Mouse (Mus musculus) neural tube, embryonic 13.5 days (tissue): Measurements from ENCODE around the gene Sp6. TPM values are rescaled to one million over a fixed set of nuclear protein-coding genes. Genes with fewer than 3 reads are reported as not detected.

Experiments
- ATAC-seq: fragments of 200-750 bp; cut with Nextera tagmentation; 2 replicates; pipeline ENCODE4 v1.8.0; 2017; ENCODE audit warnings: low read depth, mild to moderate bottlenecking, moderate TSS enrichment, moderate library complexity
- H3K27ac ChIP-seq: fragments of 300-500 bp; sonication (generic); replicated peaks from 2 replicates; pipeline ENCODE4 v1.5.1; 2015; ENCODE audit warnings: moderate library complexity, mild to moderate bottlenecking, inconsistent platforms
- H3K27me3 ChIP-seq: fragments of 300-500 bp; sonication (generic); 2 replicates; pipeline ENCODE4 v1.6.1; 2015; ENCODE audit warnings: mild to moderate bottlenecking, inconsistent platforms
- H3K36me3 ChIP-seq: fragments of 300-500 bp; sonication (generic); 2 replicates; pipeline ENCODE4 v1.6.1; 2015; ENCODE audit warnings: mild to moderate bottlenecking, inconsistent platforms
- H3K4me1 ChIP-seq: fragments of 300-500 bp; sonication (generic); replicated peaks from 2 replicates; pipeline ENCODE4 v1.6.1; 2015; ENCODE audit warnings: inconsistent platforms
- H3K4me2 ChIP-seq: fragments of 300-500 bp; sonication (generic); 2 replicates; pipeline ENCODE4 v1.6.1; 2015; ENCODE audit warnings: inconsistent platforms, mild to moderate bottlenecking, moderate library complexity
- H3K4me3 ChIP-seq: fragments of 300-500 bp; sonication (generic); 2 replicates; pipeline ENCODE4 v1.5.1; 2015; ENCODE audit warnings: mild to moderate bottlenecking, inconsistent platforms
- H3K9ac ChIP-seq: fragments of 300-500 bp; sonication (generic); 2 replicates; pipeline ENCODE4 v1.6.1; 2015; ENCODE audit warnings: moderate library complexity, mild to moderate bottlenecking, inconsistent platforms
- H3K9me3 ChIP-seq: fragments of 300-500 bp; sonication (generic); 2 replicates; pipeline ENCODE4 v1.6.1; 2016; ENCODE audit warnings: inconsistent platforms
- WGBS: fragments of 180-500 bp; shearing (Covaris S2); methylation state at CpG from one replicate; pipeline ENCODE4 v1.1.7; 2015; 5-methylcytosine and 5-hydroxymethylcytosine counted together
- polyA plus RNA-seq: library from polyadenylated mRNA; unstranded; fragments of >200 nt; fragmentation: Nextera tagmentation; extraction: Ambion mirVana; gene quantifications from 2 replicates; pipeline ENCODE4 v1.2.1, GENCODE M21; 2015

Gene Sp6
- polyA plus RNA-seq, 1 experiment from 2014 or later, result 0.29 TPM

DNA sequence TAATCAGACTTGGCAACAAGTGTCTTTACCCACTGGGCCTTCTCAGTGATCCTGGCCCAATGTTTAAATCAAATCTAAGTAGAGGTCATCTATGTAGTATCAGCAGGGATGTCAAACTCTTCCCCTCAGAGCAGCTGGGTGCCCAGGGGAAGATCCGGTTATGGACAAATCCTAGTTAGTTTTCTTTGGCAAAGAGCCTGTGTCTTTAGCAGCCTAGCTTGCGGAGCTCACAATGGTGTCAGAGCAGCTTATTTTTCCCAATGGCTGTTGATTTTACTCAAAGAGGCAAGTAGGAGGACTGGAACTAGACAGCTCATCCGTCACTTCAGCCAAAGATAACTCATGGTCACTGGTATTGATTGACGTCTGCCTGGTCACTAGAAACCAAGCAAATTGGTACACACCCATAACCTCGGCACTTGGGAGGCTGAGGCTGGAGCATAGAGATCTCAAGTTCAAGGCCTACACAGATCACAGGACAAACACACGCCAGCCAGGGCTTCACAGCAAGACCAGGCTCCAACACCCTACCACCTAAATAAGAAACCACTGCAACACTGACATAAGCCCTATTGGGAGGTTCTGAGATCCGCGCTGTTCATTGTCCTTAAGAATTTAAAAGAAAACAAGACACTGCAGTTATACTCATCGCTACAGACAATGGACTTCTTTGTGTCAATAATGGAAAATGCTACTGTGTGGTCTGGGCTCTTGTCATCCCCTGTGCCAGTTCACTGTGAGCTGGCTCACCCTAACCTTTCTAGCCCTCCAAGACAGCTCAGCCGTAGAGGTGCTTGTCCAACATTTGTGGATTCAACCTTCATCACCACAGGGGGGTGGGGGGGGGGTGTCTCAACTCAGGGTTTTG lies 37.4 kb upstream of the Sp6 start:
- WGBS, result 70% methylated on average over 10 of the region's 10 CpGs
- H3K4me2 ChIP-seq, result peak overlapping the region; percentile 84
- no peaks in the 10 kb centered on the region for H3K9me3 ChIP-seq
- no peaks in the 10 kb centered on the region for H3K27me3 ChIP-seq
- H3K27ac ChIP-seq, result peak overlapping the region; percentile 98
- no peaks in the 10 kb centered on the region for H3K36me3 ChIP-seq
- H3K4me1 ChIP-seq, result peaks cover 52% of the 10 kb centered on the region
- no peak for ATAC-seq
- H3K9ac ChIP-seq, result peak overlapping the region; percentile 94
- peak overlapping the region; percentile 85 for H3K4me3 ChIP-seq

DNA sequence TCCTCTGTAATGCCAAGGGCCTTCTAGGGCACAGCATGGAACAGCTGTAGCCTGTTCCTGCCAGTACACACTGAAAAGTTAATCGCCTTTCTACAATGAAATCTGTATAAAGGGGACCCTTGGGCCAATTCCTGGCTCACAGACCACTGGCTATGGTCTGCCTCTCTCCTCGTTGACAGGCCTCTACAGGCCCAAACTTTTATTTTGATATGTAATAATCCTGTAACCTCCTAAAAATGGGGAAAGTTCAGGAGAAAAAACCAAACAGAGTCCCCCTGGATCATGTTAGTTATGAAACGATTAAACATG lies 36.9 kb upstream of the Sp6 start:
- Histone ChIP-seq H3K4me1 (peaks cover 52% of the 10 kb centered on the region), H3K36me3 (no peaks in the 10 kb centered on the region), H3K9ac (peak overlapping the region; percentile 94), H3K27ac (peak overlapping the region; percentile 98), H3K4me2 (peak overlapping the region; percentile 84), H3K27me3 (no peaks in the 10 kb centered on the region), H3K9me3 (no peaks in the 10 kb centered on the region), H3K4me3 (peak overlapping the region; percentile 85)
- WGBS, result 40% methylated on average over 3 of the region's 3 CpGs
- ATAC-seq, result no peak

DNA sequence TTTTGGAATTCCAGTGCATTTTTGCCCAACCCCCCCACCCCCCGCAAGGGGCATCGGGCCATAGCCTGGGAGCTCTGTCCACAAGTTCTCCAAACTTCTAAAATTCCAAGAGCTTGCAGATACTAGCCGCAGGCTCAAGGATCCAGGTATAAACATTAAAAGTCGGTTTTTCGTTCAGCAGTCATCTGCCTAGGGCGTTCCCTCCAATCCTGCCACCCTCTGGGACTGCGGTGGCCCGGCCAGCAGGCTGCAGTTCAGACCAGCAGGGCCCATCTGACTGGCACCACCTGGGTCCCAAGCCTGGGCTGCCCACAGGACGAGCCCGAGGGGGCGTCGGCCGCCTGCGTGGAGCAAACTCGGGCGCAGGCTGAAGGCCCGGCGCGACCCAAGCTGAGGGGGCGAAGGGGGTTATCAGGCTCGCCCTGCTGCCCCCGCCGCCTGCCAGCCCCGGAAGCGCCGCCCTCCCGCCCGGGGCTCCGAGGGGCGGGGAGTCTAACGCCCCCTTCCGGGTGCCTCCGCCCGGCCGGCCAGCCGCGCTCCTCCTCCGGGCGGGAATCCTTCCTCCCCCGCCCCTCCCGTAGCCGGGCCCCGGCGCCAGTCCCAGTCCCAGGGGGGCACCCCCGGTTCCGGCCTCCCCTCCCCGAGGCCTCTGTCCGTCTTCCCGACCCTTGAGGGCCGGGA lies 36.1 kb upstream of the Sp6 start:
- whole genome bisulfite sequencing, result under 1% methylated on average over 50 of the region's 50 CpGs
- Histone ChIP-seq H3K27me3 (no peaks in the 10 kb centered on the region), H3K9ac (peak overlapping the region; percentile 94), H3K27ac (peak overlapping the region; percentile 98), H3K36me3 (no peaks in the 10 kb centered on the region), H3K4me3 (peak overlapping the region; percentile 85), H3K9me3 (no peaks in the 10 kb centered on the region), H3K4me1 (peaks cover 48% of the 10 kb centered on the region), H3K4me2 (peak overlapping the region; percentile 84)
- peak; percentile 76 for ATAC-seq

DNA sequence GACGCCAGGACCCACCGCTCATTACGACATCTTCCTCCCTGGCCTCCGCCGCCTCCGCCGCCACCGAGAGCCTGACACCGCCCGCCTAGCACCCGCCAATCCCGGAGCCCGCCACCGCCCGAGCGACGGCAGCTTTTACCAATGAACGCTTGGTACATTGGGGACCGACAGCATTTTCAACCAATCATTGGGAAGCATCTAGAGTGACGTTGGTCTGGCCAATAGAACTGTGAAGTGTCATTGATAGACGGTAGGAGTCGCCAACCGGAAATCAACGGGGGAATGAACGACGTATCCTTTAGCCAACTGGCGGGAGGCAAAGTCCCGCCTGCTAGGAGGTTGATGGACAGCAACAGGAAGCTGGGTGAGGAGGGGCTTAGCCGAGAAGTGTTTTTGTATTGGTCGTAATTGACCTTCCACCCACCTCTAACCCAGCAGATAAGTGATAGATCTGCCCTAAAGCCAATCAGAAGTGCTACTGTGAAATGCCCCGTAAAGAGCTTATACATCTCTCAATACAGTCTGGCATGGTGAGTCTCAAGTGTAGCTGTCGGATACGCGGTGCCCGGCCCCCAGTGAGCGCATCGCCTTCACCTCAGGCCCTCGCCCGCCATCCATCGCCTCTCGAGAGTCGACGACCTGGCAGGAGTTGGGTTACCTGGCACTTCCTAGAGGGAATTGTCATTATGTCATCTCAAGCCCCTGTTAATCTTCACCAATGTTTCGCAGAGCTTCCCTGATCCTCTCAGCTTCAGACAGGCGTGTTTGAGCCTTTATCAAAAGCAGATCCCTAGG lies 35.4 kb upstream of the Sp6 start:
- under 1% methylated on average over 45 of the region's 45 CpGs for WGBS
- Histone ChIP-seq H3K4me1 (peaks cover 45% of the 10 kb centered on the region), H3K4me2 (peak overlapping the region; percentile 87), H3K4me3 (peak overlapping the region; percentile 85), H3K9ac (peak overlapping the region; percentile 94), H3K36me3 (no peaks in the 10 kb centered on the region), H3K9me3 (no peaks in the 10 kb centered on the region), H3K27ac (peak overlapping the region; percentile 98), H3K27me3 (no peaks in the 10 kb centered on the region)
- peak; percentile 98 for ATAC-seq

DNA sequence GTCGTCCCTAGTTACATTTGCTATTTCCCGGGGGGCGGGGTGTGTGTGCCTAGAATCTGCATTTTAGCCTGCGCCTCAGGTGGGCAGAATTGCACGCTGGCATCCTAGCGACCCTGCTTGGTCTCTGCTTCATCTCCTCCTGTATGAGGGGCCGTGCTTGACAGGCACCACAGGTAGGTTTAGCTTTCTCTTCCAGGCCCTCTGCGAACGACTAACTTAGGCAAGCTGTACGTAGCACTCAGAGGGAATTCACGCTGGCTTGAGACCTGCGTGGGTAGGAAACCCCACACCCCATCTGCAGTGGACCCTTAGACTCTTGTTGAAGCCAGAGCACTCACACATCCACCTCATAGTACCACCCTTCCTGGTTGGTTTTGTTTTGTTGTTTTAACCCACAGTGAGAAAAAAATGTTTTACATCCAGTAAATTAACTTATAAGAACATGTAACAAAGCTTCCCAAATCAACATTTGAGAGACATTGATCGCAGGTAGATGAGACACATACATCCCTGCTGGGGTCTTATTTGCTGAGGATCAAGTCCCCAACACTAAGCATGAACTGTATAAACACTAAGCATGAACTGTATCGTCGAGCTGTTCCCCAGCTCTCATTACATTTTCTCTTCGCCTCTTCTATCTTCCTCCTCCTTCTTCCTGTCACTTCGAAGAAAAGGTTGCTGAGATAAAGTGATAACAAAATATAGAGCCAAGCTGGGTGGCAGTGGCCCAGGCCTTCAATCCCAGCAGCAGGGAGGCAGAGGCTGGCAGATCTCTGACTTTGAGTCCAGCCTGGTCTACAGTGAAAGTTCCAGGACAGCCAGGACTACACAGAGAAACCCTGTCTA lies 34.6 kb upstream of the Sp6 start:
- no peak for ATAC-seq
- peak overlapping the region; percentile 87 for H3K4me2 ChIP-seq
- no peaks in the 10 kb centered on the region for H3K36me3 ChIP-seq
- peak overlapping the region; percentile 83 for H3K9ac ChIP-seq
- H3K4me3 ChIP-seq, result peak overlapping the region; percentile 58
- 33% methylated on average over 17 of the region's 17 CpGs for WGBS
- no peaks in the 10 kb centered on the region for H3K9me3 ChIP-seq
- H3K27me3 ChIP-seq, result no peaks in the 10 kb centered on the region
- H3K27ac ChIP-seq, result peak overlapping the region; percentile 90
- H3K4me1 ChIP-seq, result peaks cover 37% of the 10 kb centered on the region

DNA sequence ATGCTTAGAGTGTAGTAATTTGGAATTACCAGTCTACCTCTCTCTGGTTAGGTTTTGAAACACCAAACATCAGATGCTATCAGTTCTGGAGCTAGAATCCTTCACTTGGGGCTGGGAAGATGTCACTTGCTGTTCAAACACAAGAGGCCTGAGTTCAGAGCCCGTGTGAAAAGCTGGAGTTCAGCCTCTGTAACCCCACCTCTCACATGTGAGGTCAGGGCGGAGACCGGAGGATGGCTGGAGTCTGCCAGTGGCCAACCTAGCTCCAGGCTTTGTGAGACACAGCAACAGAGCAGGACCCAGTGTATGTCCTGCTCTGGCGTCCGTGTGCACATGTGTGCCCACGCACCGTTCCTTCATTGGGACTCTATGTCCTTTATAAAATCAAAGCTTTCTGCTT lies 33.9 kb upstream of the Sp6 start:
- Histone ChIP-seq H3K4me2 (no peak overlapping the region), H3K27me3 (peaks cover 5% of the 10 kb centered on the region), H3K4me1 (peaks cover 31% of the 10 kb centered on the region), H3K36me3 (no peaks in the 10 kb centered on the region), H3K9ac (no peak overlapping the region), H3K9me3 (no peaks in the 10 kb centered on the region), H3K27ac (no peak overlapping the region), H3K4me3 (no peak overlapping the region)
- no peak for ATAC-seq
- 85% methylated on average over 7 of the region's 7 CpGs for WGBS

DNA sequence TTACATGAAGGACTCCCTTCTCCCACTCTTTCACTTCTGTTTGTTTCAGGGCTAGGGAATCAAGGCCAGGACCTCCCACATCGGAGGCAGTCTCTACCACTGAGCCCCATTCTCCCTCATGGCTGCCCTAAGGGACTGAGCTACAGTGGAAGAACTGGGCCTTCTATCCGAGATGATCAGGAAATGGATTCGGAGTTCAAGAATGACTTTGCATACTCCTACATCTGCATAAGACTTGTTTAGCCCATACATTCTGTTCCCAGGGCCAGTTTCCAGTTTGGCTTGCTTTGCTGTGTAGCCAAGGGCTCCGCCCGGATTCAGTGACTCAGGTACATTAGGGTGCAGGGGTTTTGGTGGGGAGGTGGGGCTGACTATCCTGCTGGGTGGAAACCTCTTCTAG lies 33.2 kb upstream of the Sp6 start:
- no peak overlapping the region for H3K4me3 ChIP-seq
- ATAC-seq, result no peak
- H3K27ac ChIP-seq, result no peak overlapping the region
- H3K27me3 ChIP-seq, result peaks cover 12% of the 10 kb centered on the region
- peaks cover 29% of the 10 kb centered on the region for H3K4me1 ChIP-seq
- H3K9ac ChIP-seq, result no peak overlapping the region
- H3K9me3 ChIP-seq, result no peaks in the 10 kb centered on the region
- 81% methylated on average over 5 of the region's 5 CpGs for WGBS
- H3K36me3 ChIP-seq, result no peaks in the 10 kb centered on the region
- H3K4me2 ChIP-seq, result no peak overlapping the region

DNA sequence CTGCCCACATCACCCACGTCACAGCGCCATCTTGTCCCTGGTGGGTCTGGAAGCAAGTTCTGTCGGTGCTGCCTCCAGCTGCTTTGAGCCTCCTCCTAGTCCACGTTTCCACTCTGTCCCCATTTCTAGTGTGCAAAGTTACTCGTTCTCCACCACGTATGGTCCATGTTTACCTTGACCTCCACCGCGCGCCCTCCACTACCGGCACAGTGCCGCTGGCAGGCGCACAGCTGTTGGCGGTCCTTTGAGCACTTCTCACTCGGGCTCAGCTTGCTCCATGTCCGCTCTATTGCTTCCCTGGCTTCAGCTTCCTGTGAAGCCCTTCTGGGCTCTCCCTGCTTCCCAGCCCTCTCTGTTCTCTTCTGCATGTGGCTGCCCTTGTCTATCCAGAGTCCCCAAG lies 31.7 kb upstream of the Sp6 start:
- ATAC-seq, result no peak
- H3K9ac ChIP-seq, result no peak overlapping the region
- WGBS, result 72% methylated on average over 15 of the region's 15 CpGs

DNA sequence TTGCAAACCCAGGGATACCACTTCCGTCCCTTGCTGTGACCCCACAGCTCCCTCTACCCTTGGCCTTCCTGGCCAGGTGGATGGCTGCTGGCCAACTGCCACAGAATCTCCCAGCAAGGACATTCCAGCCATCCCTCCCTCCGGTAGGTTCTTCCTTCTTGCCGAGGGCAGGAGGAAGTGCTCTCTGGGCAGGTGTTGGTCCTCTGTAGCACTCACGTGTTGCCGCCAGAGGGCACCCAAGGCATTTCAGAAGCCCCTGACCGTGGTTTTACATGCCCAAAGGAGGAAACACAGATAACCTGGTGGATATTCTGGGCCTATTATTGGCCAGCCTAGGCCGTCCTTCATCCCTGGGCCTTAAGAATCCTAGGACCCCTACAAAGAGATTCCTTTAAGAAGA lies 30.8 kb upstream of the Sp6 start:
- H3K9ac ChIP-seq, result 0 out of 2 replicates have a peak overlapping the region, but pooled peaks have one; percentile 43
- H3K9me3 ChIP-seq, result no peaks in the 10 kb centered on the region
- no peak for ATAC-seq
- H3K4me3 ChIP-seq, result no peak overlapping the region
- H3K36me3 ChIP-seq, result no peaks in the 10 kb centered on the region
- H3K27me3 ChIP-seq, result peaks cover 28% of the 10 kb centered on the region
- no peak overlapping the region for H3K27ac ChIP-seq
- peaks cover 20% of the 10 kb centered on the region for H3K4me1 ChIP-seq
- peak overlapping the region; percentile 33 for H3K4me2 ChIP-seq
- WGBS, result 2% methylated on average over 7 of the region's 7 CpGs

More for the DNA sequence above, 31.7 kb upstream of the Sp6 start:
- Histone ChIP-seq H3K27ac (no peak overlapping the region), H3K36me3 (no peaks in the 10 kb centered on the region), H3K9me3 (no peaks in the 10 kb centered on the region), H3K4me1 (peaks cover 18% of the 10 kb centered on the region), H3K27me3 (peaks cover 23% of the 10 kb centered on the region), H3K4me2 (no peak overlapping the region), H3K4me3 (no peak overlapping the region)

DNA sequence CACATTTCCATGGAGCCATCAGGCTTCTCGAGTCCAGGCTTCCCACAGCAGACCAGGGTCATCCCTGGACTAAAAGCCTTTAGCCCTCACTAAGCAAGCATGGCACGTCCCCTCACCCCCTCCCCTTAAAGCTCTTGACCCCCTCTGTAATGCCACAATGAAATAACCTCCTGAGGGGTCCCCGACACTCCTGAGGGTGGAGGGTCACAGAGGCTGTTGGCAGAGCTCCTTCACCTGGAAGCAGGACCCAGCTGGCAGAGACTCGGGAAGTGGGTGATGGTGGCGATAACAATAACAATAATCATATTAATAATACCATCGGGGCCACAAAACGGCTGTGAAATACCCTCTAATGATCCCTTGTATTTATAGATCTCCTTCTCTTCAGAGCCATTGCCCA lies 30.3 kb upstream of the Sp6 start, which contains the start of gene Sp2:
Sp2 (minus strand) TSS at position 101 of the 400 bp plus-strand sequence.
- WGBS, result 29% methylated on average over 7 of the region's 7 CpGs
- peak within 1 kb of the TSS; percentile 43; the same call in 1 of the 2 replicates for H3K9ac ChIP-seq

DNA sequence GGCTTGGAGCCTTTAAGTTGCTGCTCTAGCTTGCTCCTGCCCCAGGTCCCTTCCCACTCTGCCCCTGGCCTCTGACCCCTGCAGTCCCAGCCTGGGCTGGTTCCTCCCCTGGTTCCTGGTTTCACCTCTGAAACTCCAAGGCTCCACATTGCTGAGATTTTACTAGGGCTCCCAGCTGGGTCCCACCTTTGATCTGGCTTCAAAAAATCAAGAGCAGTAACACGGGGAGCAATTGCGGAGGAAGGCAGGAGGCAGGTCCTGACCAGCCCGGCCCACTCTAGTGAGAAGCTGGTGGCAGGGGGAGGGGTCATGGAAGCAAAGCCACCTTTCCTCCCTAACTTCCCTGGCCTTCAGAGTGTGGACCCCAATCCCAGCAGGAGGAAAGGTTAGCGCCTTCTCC lies 28.3 kb upstream of the Sp6 start:
- Histone ChIP-seq H3K27me3 (peaks cover 40% of the 10 kb centered on the region), H3K27ac (no peak overlapping the region), H3K4me2 (no peak overlapping the region), H3K9me3 (no peaks in the 10 kb centered on the region), H3K4me3 (no peak overlapping the region), H3K9ac (no peak overlapping the region), H3K4me1 (peaks cover 26% of the 10 kb centered on the region), H3K36me3 (no peaks in the 10 kb centered on the region)
- WGBS, result 14% methylated on average over 4 of the region's 4 CpGs
- ATAC-seq, result no peak

More for the DNA sequence above, 30.3 kb upstream of the Sp6 start, which contains the start of gene Sp2:
- H3K27me3 ChIP-seq, result peaks cover 28% of the 10 kb centered on the region
- no peak within 1 kb of the TSS for H3K27ac ChIP-seq
- ATAC-seq, result no peak
- no peaks in the 10 kb centered on the region for H3K9me3 ChIP-seq
- no peak within 1 kb of the TSS for H3K4me3 ChIP-seq
- peaks cover 25% of the 10 kb centered on the region for H3K4me1 ChIP-seq
- H3K36me3 ChIP-seq, result no peaks in the 10 kb centered on the region
- H3K4me2 ChIP-seq, result peak within 1 kb of the TSS; percentile 33
